Mouse (Mus musculus) E14TG2a.4 (cell line): ENCODE measurements at regions not wholly inside any gene's neighbourhood (a gene's known extent, or its start where the extent isn't known, plus 50 kb on each side); places are given as distances from the start of the nearest gene placed in this dataset.

Experiments
- H3K27me3 ChIP-seq: 2 replicates; pipeline ENCODE4 v1.6.1; 2014; ENCODE audit warnings: low read length, control low read depth; ENCODE audit not compliant: insufficient read depth
- H3K36me3 ChIP-seq: 2 replicates; pipeline ENCODE4 v1.6.1; 2014; ENCODE audit warnings: low read length, control low read depth; ENCODE audit not compliant: insufficient read depth
- H3K4me1 ChIP-seq: replicated peaks from 2 replicates; pipeline ENCODE4 v1.6.1; 2014; ENCODE audit warnings: low read depth, low read length, control low read depth
- H3K4me3 ChIP-seq: replicated peaks from 2 replicates; pipeline ENCODE4 v1.5.1; 2014; ENCODE audit warnings: mild to moderate bottlenecking, low read length
- H3K9me3 ChIP-seq: 2 replicates; pipeline ENCODE4 v1.6.1; 2014; ENCODE audit warnings: low read length, control low read depth
- CTCF ChIP-seq: conservative IDR thresholded peaks from 2 replicates; pipeline ENCODE4 v1.5.1; 2014; ENCODE audit warnings: low read length
- NANOG ChIP-seq: IDR thresholded peaks from 2 replicates; pipeline ENCODE4 v1.6.1; 2014; ENCODE audit warnings: borderline replicate concordance, low read length, mixed read lengths
- POU5F1 ChIP-seq: IDR thresholded peaks from 2 replicates; pipeline ENCODE4 v1.6.1; 2014; ENCODE audit warnings: low read length, borderline replicate concordance

DNA sequence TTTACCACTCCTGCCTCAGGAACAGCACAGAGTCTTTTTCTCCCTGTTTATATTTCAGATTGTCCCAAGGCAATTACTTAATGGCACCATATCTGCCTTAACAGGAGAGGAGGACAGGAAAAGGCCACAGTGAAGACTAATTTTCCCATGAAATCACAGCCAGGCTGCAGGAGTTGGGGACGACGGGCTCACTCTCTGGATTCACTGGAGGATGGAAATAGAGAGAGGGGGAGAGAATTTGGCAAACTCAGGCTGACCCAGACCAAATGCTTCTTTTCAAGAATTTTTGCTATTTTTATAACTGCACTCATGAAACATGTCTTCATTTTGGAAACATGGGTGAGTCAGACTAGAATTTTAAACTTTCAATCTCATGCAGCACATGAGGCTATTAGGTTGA, 250.9 kb downstream of the Gm11361 start:
- H3K27me3 ChIP-seq = no peaks in the 10 kb centered on the region
- no peaks in the 10 kb centered on the region for H3K9me3 ChIP-seq
- TF ChIP-seq NANOG (no peak), POU5F1 (no peak), CTCF (no peak)
- H3K4me1 ChIP-seq = no peaks in the 10 kb centered on the region
- no peaks in the 10 kb centered on the region for H3K36me3 ChIP-seq
- H3K4me3 ChIP-seq = no peak overlapping the region

DNA sequence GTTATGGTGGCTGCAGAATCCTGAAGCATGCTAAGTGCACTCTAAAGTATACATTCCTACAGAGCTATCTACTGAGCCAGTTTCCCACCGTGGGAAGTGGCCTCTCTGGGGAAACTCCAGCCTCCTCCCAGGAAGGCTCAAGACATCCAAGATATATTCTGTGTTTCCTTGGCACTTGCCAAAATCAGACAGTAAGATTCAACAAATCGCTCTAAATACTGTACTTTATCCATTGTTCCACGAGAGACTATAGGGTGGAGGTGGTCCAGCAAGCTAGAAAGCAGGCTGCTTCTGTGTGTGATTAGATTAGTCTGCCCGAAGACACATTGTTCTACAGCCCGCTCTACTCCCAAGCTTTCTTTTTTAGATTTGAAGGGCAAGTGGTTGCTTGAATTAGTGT, 250.5 kb downstream of the Gm11361 start:
- Histone ChIP-seq H3K4me1 (no peaks in the 10 kb centered on the region), H3K27me3 (no peaks in the 10 kb centered on the region), H3K9me3 (no peaks in the 10 kb centered on the region), H3K4me3 (no peak overlapping the region), H3K36me3 (no peaks in the 10 kb centered on the region)
- TF ChIP-seq POU5F1 (no peak), CTCF (no peak), NANOG (no peak)

DNA sequence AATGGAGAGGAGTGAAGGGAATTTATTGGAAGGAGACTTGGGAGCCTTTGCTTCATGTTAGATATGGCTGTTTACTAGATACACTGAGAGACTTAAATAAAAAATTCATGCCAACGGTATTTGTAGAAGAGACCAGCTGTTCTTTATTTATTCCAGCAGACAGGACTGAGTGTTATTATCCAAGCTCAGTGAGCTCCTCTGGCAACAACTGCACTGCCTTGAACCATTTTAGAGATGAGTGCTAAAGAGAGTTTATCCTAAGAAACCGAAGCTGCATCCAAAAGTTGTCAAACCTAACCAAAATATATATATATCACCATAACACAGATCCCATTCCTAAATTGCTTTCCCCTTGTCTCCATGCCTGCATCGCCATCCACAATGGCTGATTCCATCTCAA, 247.0 kb downstream of the Gm11361 start:
- Histone ChIP-seq H3K4me3 (no peak overlapping the region), H3K9me3 (no peaks in the 10 kb centered on the region), H3K4me1 (peaks cover 5% of the 10 kb centered on the region), H3K27me3 (no peaks in the 10 kb centered on the region), H3K36me3 (no peaks in the 10 kb centered on the region)
- TF ChIP-seq NANOG (no peak), CTCF (no peak), POU5F1 (no peak)

DNA sequence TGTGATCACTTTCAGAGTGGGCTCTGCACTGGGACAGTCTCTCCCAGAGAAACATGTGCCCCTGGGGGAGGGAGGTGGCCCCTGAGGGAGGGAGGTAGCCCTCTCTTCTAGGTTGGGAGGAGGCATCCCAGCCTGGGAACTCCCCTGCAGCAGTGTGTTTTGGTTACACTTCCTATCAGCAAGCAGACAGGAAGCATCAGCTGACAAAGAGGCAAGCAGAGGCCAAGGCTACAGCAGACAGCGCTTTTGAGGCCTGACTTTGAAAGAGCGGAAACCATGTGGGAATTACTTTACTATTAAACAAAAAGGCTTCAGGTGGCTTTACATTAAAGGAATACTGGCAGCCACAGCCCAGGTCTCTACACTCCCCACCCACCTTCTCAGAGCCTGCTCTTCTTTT, 244.8 kb downstream of the Gm11361 start:
- Histone ChIP-seq H3K4me3 (no peak overlapping the region), H3K9me3 (no peaks in the 10 kb centered on the region), H3K4me1 (peaks cover 5% of the 10 kb centered on the region), H3K27me3 (no peaks in the 10 kb centered on the region), H3K36me3 (no peaks in the 10 kb centered on the region)
- TF ChIP-seq CTCF = no peak
- no peak for TF ChIP-seq POU5F1
- TF ChIP-seq NANOG = no peak

DNA sequence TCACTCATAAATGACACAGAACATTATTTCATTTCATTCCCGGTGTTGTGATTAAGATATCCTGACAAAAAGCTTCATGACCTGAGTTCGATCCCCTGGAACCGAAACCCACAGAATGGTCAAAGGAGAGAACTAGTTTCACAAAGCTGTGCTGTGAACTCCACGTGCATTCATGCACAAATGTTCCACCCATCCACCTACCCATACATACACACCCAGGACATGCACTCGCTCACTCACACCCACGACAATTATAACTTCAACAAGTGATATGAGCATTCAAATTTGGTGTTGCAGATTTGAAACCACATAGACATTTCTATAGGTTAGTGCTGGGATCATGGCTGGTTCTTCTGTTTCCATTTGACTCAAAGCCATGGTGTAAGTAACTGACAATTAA, 243.4 kb downstream of the Gm11361 start:
- Histone ChIP-seq H3K36me3 (no peaks in the 10 kb centered on the region), H3K27me3 (no peaks in the 10 kb centered on the region), H3K4me1 (peaks cover 5% of the 10 kb centered on the region), H3K4me3 (no peak overlapping the region), H3K9me3 (no peaks in the 10 kb centered on the region)
- no peak for TF ChIP-seq NANOG
- TF ChIP-seq CTCF = no peak
- no peak for TF ChIP-seq POU5F1

DNA sequence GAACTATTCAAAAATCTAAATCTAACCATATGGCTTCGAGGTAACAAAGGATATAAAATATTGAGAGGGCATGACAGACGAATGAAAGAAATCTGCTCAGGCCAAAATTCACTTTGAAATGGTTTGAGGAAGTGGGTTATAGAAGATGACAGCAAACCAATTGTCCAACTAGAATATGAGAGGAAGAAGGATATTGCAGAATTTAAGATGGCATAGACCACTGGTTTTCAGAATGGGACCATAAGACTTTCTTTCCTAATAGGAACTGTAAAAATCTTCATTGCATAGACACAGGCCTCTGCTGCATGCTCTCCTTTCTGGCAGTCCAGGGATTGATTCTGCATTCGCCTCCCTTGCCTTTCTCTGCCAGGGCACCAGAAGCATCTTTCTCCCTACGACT, 240.2 kb downstream of the Gm11361 start:
- no peaks in the 10 kb centered on the region for H3K27me3 ChIP-seq
- H3K9me3 ChIP-seq = no peaks in the 10 kb centered on the region
- H3K4me3 ChIP-seq = no peak overlapping the region
- H3K4me1 ChIP-seq = peaks cover 5% of the 10 kb centered on the region
- H3K36me3 ChIP-seq = no peaks in the 10 kb centered on the region
- TF ChIP-seq POU5F1 = no peak
- TF ChIP-seq CTCF = no peak
- no peak for TF ChIP-seq NANOG

DNA sequence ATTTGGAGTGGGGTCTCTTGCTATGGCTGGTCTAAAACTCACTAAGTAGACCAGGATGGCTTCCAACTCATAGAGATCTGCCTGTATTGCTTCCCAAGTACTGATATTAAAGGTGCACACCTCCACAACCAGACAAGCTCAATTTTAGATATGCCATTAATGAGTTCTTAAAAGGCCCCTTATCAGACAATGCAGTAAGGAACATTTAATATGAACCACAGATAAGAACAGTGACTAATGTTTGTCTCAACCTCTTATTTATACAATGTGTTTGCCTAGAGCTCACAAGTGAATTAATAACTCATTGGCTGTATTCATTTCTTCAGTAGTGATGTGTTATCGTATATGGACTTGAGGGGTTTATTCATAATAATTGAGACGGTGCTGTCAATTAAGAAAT, 234.7 kb downstream of the Gm11361 start:
- Histone ChIP-seq H3K4me1 (no peaks in the 10 kb centered on the region), H3K36me3 (no peaks in the 10 kb centered on the region), H3K9me3 (no peaks in the 10 kb centered on the region), H3K27me3 (no peaks in the 10 kb centered on the region), H3K4me3 (no peak overlapping the region)
- TF ChIP-seq CTCF (no peak), POU5F1 (no peak), NANOG (no peak)

DNA sequence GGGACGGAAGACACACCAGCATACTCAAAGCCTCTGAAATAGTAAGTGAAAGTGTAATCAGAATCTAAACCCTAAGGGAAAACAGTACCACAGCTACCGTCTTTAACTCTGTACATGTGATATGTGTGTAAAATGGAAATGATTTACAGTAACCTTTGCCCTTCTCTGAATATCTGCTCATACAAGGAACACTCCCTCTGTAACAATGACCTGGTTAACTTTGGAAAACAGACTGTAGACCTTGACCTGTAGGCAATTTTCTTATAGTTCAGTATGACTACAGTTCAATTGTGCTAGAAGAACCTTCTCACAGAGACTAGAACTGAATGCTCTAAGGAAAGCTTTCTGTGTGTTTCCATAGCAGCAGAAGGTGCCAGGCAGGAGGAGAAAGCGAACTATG, 226.4 kb downstream of the Gm11361 start:
- no peak for TF ChIP-seq POU5F1
- no peak for TF ChIP-seq NANOG
- no peak for TF ChIP-seq CTCF

DNA sequence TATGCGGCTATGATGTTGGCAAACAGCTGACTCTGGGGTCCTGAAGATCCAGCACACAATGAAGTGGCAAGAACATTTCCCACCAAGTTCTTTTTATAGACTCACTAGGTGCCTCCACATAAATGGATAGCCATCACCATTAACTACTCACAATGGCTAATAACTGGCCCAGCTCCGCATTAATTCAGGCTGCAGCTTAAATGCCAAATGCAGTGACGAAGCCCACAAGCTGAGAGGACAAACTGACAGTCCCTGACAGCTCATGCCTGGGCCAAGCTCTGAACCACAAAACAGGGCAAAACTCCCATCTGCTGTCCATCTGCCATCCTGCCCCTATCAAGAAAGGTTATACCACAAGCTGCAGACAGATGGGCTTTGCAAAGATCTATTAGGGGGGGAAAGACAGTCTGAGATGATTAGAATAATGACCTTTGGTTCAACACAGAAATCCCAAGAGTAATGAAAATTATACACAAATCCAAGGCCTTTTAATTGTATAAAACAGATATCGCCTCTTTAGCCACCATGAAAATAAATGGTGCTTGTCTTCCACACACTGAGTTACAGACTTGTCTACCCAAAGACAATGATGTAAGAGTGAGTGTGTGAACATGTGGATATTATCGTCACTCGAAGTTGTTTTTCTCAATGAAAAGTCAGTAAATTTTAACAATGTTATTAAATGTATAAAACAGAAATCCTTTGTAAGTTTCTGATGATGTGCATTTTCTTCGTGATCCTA, 224.1 kb downstream of the Gm11361 start:
- H3K4me1 ChIP-seq = no peaks in the 10 kb centered on the region
- H3K27me3 ChIP-seq = no peaks in the 10 kb centered on the region
- H3K36me3 ChIP-seq = no peaks in the 10 kb centered on the region
- H3K4me3 ChIP-seq = no peak overlapping the region
- TF ChIP-seq NANOG = no peak
- TF ChIP-seq POU5F1 = no peak
- no peak for TF ChIP-seq CTCF
- H3K9me3 ChIP-seq = no peaks in the 10 kb centered on the region; the same call in 1 of the 2 replicates

More for the DNA sequence above, 226.4 kb downstream of the Gm11361 start:
- no peaks in the 10 kb centered on the region for H3K27me3 ChIP-seq
- no peaks in the 10 kb centered on the region for H3K9me3 ChIP-seq
- no peaks in the 10 kb centered on the region for H3K36me3 ChIP-seq
- H3K4me1 ChIP-seq = no peaks in the 10 kb centered on the region
- no peak overlapping the region for H3K4me3 ChIP-seq
